In genomic region chr11:90247793-90248192, GRCm38 (mm10) we compare ENCODE assay signal across 20 mouse cellular contexts. TPM values are rescaled to one million over a fixed set of nuclear protein-coding genes. Genes with fewer than 3 reads are reported as not detected.
DNase-seq lines count a peak whose midpoint lies in the region; ATAC-seq and TF ChIP-seq lines count a peak whose summit lies in the region.
"Had no signal": no experiment of that assay in that cellular context is flagged by ENCODE, and none has a peak within 500 bp of the region (broad histone marks: within the 10 kb centered on the region; RNA-seq: fewer than 3 reads in every experiment).

No protein-coding gene starts in this region.

- in situ Hi-C loops in CH12.LX (cut with MboI; ENCODE audit: low pct_ligation_motif_present, low pct_unique_long_range_greater_than_20kb, low sequenced_read_pairs), result no loop called here

- DNase-seq in A20 (ENCODE audit: low read depth, low spot score) (peak; percentile 58), CH12.LX (ENCODE audit: extremely low read depth) (peak; percentile 39)
- DNase-seq in heart, adult 11 months, result no peak
- DNase-seq: adrenal gland, adult 2 months; adrenal gland, postnatal 10 days; adrenal gland, postnatal 25 days; B cell, adult 2 months; cerebellum, adult 11 months; cerebellum, postnatal 14 days; cerebellum, postnatal 36 days; embryo, embryonic 11 days had no signal

- 0 out of 2 replicates have a peak overlapping the region, but pooled peaks have one; percentile 93 for H3K27ac ChIP-seq in midbrain, embryonic 15.5 days
- H3K27ac ChIP-seq in midbrain, embryonic 16.5 days (ENCODE audit: low read length), result no peak overlapping the region
- peak overlapping the region; percentile 58 for H3K27ac ChIP-seq in CH12.LX (ENCODE audit: insufficient read depth, low read depth)
- H3K27ac ChIP-seq: embryonic facial prominence, embryonic 13.5 days had no signal

- no peak overlapping the region for H3K9ac ChIP-seq in midbrain, embryonic 15.5 days
- H3K9ac ChIP-seq in midbrain, embryonic 16.5 days (ENCODE audit: low read depth, low read length), result no peak overlapping the region
- peak overlapping the region; percentile 47 for H3K9ac ChIP-seq in CH12.LX (ENCODE audit: insufficient read depth, low read depth)
- H3K9ac ChIP-seq: embryonic facial prominence, embryonic 13.5 days; embryonic facial prominence, embryonic 15.5 days; forebrain, embryonic 12.5 days had no signal

- no peak for TF ChIP-seq POLR2A in CH12.LX (IDR thresholded peaks at IDR 0.05; ENCODE audit: low read depth, low read length)

- no peak for TF ChIP-seq RAD21 in CH12.LX (IDR thresholded peaks at IDR 0.05; ENCODE audit: low read depth, low read length)

- ATAC-seq in midbrain, embryonic 15.5 days (replicated peaks), result no peak
- no peak for ATAC-seq in midbrain, embryonic 16.5 days
- ATAC-seq: CD4-positive, CD25-positive, alpha-beta regulatory T cell, adult 4 months; forebrain, embryonic 14.5 days; forebrain, embryonic 16.5 days had no signal

- no peaks in the 10 kb centered on the region for H3K9me3 ChIP-seq in midbrain, embryonic 15.5 days
- no peaks in the 10 kb centered on the region for H3K9me3 ChIP-seq in midbrain, embryonic 16.5 days (replicated peaks; ENCODE audit: control insufficient read depth, low read length, poor library complexity, severe bottlenecking)
- H3K9me3 ChIP-seq in CH12.LX (replicated peaks; ENCODE audit: low read length), result no peaks in the 10 kb centered on the region
- H3K9me3 ChIP-seq: embryonic facial prominence, embryonic 13.5 days; embryonic facial prominence, embryonic 15.5 days; forebrain, embryonic 10.5 days; forebrain, embryonic 12.5 days had no signal

- WGBS in midbrain, embryonic 15.5 days, result 77% methylated on average over 4 of the region's 4 CpGs
- WGBS in midbrain, embryonic 16.5 days, result 68% methylated on average over 4 of the region's 4 CpGs

- H3K27me3 ChIP-seq in midbrain, embryonic 15.5 days (replicated peaks), result no peaks in the 10 kb centered on the region
- H3K27me3 ChIP-seq in midbrain, embryonic 16.5 days (ENCODE audit: control insufficient read depth, insufficient read depth, low read depth, low read length), result no peaks in the 10 kb centered on the region
- H3K27me3 ChIP-seq in CH12.LX (replicated peaks), result no peaks in the 10 kb centered on the region
- H3K27me3 ChIP-seq: embryonic facial prominence, embryonic 13.5 days; embryonic facial prominence, embryonic 15.5 days; forebrain, embryonic 12.5 days had no signal

- H3K4me1 ChIP-seq in midbrain, embryonic 15.5 days, result peaks cover 31% of the 10 kb centered on the region
- peaks cover 26% of the 10 kb centered on the region for H3K4me1 ChIP-seq in midbrain, embryonic 16.5 days (ENCODE audit: control insufficient read depth, insufficient read depth, low read length)
- peaks cover 16 to 64% of the 10 kb centered on the region in 2 experiments for H3K4me1 ChIP-seq in CH12.LX (ENCODE audit: control insufficient read depth in 1 of 2, insufficient read depth in 2 of 2)

- peak; percentile 66 for TF ChIP-seq EP300 in CH12.LX (IDR thresholded peaks at IDR 0.05; ENCODE audit: low read length)

- H3K79me2 ChIP-seq in CH12.LX (replicated peaks; ENCODE audit: control insufficient read depth, extremely low read depth, insufficient read depth, poor library complexity, severe bottlenecking), result no peaks in the 10 kb centered on the region; the same call in 1 of the 2 replicates

- dilution Hi-C loops in CH12.LX (cut with MboI; ENCODE audit: extremely low pct_ligation_motif_present, extremely low pct_unique_long_range_greater_than_20kb, low sequenced_read_pairs), result no loop called here

- H3K4me2 ChIP-seq in midbrain, embryonic 15.5 days, result no peak overlapping the region
- H3K4me2 ChIP-seq in midbrain, embryonic 16.5 days (ENCODE audit: low read length), result no peak overlapping the region
- H3K4me2 ChIP-seq in CH12.LX (ENCODE audit: insufficient read depth, low read depth, poor library complexity, severe bottlenecking), result peak overlapping the region; percentile 41
- H3K4me2 ChIP-seq: embryonic facial prominence, embryonic 15.5 days had no signal

- TF ChIP-seq CTCF in CH12.LX (conservative IDR thresholded peaks at IDR 0.05 in 1 of 2, IDR thresholded peaks at IDR 0.05 in 1 of 2; ENCODE audit: low read depth in 2 of 2, low read length in 2 of 2), result no peak

- no peaks in the 10 kb centered on the region for H3K36me3 ChIP-seq in midbrain, embryonic 15.5 days (replicated peaks)
- no peaks in the 10 kb centered on the region for H3K36me3 ChIP-seq in midbrain, embryonic 16.5 days (ENCODE audit: control insufficient read depth, insufficient read depth, low read length)
- H3K36me3 ChIP-seq in CH12.LX (replicated peaks in 1 of 2; ENCODE audit: control insufficient read depth in 1 of 2, insufficient read depth in 1 of 2, low read length in 1 of 2), result peaks cover 0 to 14% of the 10 kb centered on the region in 2 experiments
- H3K36me3 ChIP-seq: embryonic facial prominence, embryonic 13.5 days; embryonic facial prominence, embryonic 15.5 days; forebrain, embryonic 12.5 days had no signal

- no peak overlapping the region for H3K4me3 ChIP-seq in midbrain, embryonic 15.5 days
- H3K4me3 ChIP-seq in midbrain, embryonic 16.5 days (ENCODE audit: low read depth, low read length), result no peak overlapping the region
- H3K4me3 ChIP-seq in CH12.LX (replicated peaks in 1 of 3; ENCODE audit: low read depth in 2 of 3, low read length in 2 of 3, poor library complexity in 1 of 3), result peak overlapping the region in 1 of 3 experiments; percentile 3
- H3K4me3 ChIP-seq: embryonic facial prominence, embryonic 13.5 days; embryonic facial prominence, embryonic 15.5 days; forebrain, embryonic 12.5 days had no signal

TF ChIP-seq in CH12.LX, 34 proteins besides CTCF, POLR2A, EP300 and RAD21:
- TF ChIP-seq MXI1 (IDR thresholded peaks at IDR 0.05; ENCODE audit: low read depth, low read length), result no peak
- no peak for TF ChIP-seq E2F4 (IDR thresholded peaks at IDR 0.05; ENCODE audit: insufficient replicate concordance, low read depth, low read length)
- TF ChIP-seq MAFK (IDR thresholded peaks at IDR 0.05; ENCODE audit: insufficient replicate concordance, low read length), result no peak
- 0 out of 2 replicates have a peak, but pooled peaks have one; percentile 22 for TF ChIP-seq TBP (conservative IDR thresholded peaks at IDR 0.05; ENCODE audit: low read depth, low read length)
- TF ChIP-seq CHD2 (IDR thresholded peaks at IDR 0.05; ENCODE audit: low read length), result peak; percentile 70; the same call in 1 of the 2 replicates
- no peak for TF ChIP-seq GABPA (IDR thresholded peaks at IDR 0.05; ENCODE audit: insufficient replicate concordance, low read depth, low read length)
- no peak for TF ChIP-seq USF1 (IDR thresholded peaks at IDR 0.05; ENCODE audit: low read depth, low read length)

RNA-seq across cellular contexts. Expression of gene Mmd, which starts 1.5 kb away (rescaled TPM):
- 120 and 125 TPM in 2 replicates for polyA plus RNA-seq in midbrain, embryonic 15.5 days (2015; fragmentation: Nextera tagmentation; extraction: Ambion mirVana)
- 139 and 148 TPM in 2 replicates for polyA plus RNA-seq in midbrain, embryonic 16.5 days (2015; fragmentation: Nextera tagmentation; extraction: Ambion mirVana)
- total RNA-seq in CH12.LX (2012; rRNA removed) (10.3 and 13.8 TPM in 2 replicates), CH12.LX (2014; rRNA removed) (60.4 and 70.5 TPM in 2 replicates)
- 36.1 and 39.8 TPM in 2 replicates for polyA plus RNA-seq in CH12.LX (2012; ENCODE audit: insufficient read length, low read depth)
